Mouse (Mus musculus) heart, embryonic 10.5 days (tissue): ENCODE data around the gene Gm9936. TPM values are rescaled to one million over a fixed set of nuclear protein-coding genes. Genes with fewer than 3 reads are reported as not detected.

Experiments used
- DNase-seq: peaks from one replicate; pipeline ENCODE4 v3.0.0-alpha.2; 2017; ENCODE audit warnings: low spot score
- H3K27ac ChIP-seq: fragments of 300-500 bp; sonication (generic); 2 replicates; pipeline ENCODE4 v1.5.1; 2016; ENCODE audit warnings: mild to moderate bottlenecking
- H3K27me3 ChIP-seq: fragments of 300-500 bp; sonication (generic); 2 replicates; pipeline ENCODE4 v1.6.1; 2016; ENCODE audit warnings: mild to moderate bottlenecking; ENCODE audit not compliant: poor library complexity, insufficient read depth, severe bottlenecking
- H3K36me3 ChIP-seq: fragments of 300-500 bp; sonication (generic); 2 replicates; pipeline ENCODE4 v1.6.1; 2016; ENCODE audit warnings: mild to moderate bottlenecking, moderate library complexity
- H3K4me1 ChIP-seq: fragments of 300-500 bp; sonication (generic); 2 replicates; pipeline ENCODE4 v1.6.1; 2016; ENCODE audit warnings: mild to moderate bottlenecking
- H3K4me3 ChIP-seq: fragments of 300-500 bp; sonication (generic); 2 replicates; pipeline ENCODE4 v1.5.1; 2016; ENCODE audit warnings: mild to moderate bottlenecking, moderate library complexity
- H3K9me3 ChIP-seq: fragments of 300-500 bp; sonication (generic); 2 replicates; pipeline ENCODE4 v1.6.1; 2016; ENCODE audit warnings: mild to moderate bottlenecking, moderate library complexity
- WGBS: fragments of 180-500 bp; shearing (Covaris S2); methylation state at CpG from one replicate; pipeline ENCODE4 v1.1.7; 2016; 5-methylcytosine and 5-hydroxymethylcytosine counted together
- polyA plus RNA-seq: library from polyadenylated mRNA; unstranded; fragments of >200 nt; fragmentation: Nextera tagmentation; extraction: Ambion mirVana; gene quantifications from 2 replicates; pipeline ENCODE4 v1.2.1, GENCODE M21; 2016

Gm9936 gene
- polyA plus RNA-seq, 1 experiment from 2014 or later, result not detected

DNA sequence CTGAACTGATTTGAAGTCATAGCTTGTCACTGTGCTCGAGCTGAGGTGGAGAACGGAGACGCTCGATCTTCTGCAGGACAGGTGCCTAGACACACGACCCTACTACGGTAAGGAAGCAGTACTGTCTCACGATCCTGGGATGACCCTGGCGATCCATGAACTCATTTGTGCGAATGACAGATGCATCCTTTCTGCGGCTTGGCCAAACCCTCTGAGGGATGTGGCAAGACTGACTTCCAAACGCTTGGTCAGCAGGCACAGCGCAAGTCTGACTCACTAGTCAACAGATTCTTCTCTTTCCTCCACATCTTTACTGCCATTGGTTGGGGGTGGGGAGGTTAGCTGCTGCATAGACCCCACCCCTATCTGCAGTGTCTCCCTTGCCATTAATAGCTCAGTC, 31.1 kb downstream of the Gm9936 start:
- DNase-seq, result no peak
- Histone ChIP-seq H3K4me1 (peaks cover 13% of the 10 kb centered on the region; the same call in 1 of the 2 replicates), H3K36me3 (0 out of 2 replicates have a peak, but pooled peaks cover under 1% of the 10 kb centered on the region), H3K27ac (no peak overlapping the region), H3K9me3 (no peaks in the 10 kb centered on the region), H3K4me3 (no peak overlapping the region), H3K27me3 (no peaks in the 10 kb centered on the region)
- 90% methylated on average over 12 of the region's 12 CpGs for WGBS

DNA sequence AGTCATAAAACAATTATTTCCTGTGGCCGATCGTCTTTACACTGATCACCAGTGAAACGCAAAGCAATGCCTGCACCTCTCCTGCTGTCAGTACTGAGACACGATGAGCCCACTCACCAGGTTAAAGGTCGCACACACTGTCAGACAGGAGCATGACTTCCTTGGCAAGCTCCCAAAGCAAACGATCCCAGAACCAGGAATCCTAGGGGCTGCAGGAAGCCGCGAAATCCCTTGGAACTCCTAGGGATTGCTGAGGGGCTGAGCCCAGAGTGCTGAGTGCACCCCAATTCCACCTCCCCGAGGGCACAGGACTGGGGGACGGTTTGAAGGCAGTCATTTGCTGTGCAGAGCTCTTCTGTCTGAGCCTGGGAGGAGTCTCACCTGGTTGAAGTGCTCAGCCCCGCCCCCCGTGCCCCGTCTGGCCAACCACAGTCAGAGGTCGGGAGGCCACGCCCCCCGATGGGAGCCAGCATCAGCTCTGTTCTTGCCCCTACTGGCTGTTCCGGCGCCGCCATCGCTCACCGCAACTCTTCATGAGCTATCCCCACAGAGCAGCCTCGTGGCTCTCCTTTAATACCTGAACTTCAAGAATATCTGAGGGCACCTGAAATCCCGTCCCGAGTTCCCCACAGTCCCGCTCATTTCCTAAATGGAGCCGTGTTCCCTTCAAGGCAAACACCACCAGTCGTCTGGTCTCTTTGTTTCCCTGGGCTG, 32.3 kb downstream of the Gm9936 start:
- Histone ChIP-seq H3K9me3 (no peaks in the 10 kb centered on the region), H3K27ac (peak overlapping the region; percentile 82), H3K4me3 (peak overlapping the region; percentile 62), H3K36me3 (peaks cover 13% of the 10 kb centered on the region), H3K27me3 (no peaks in the 10 kb centered on the region), H3K4me1 (peaks cover 13% of the 10 kb centered on the region; the same call in 1 of the 2 replicates)
- DNase-seq, result peak; percentile 97
- WGBS, result 8% methylated on average over 27 of the region's 27 CpGs

DNA sequence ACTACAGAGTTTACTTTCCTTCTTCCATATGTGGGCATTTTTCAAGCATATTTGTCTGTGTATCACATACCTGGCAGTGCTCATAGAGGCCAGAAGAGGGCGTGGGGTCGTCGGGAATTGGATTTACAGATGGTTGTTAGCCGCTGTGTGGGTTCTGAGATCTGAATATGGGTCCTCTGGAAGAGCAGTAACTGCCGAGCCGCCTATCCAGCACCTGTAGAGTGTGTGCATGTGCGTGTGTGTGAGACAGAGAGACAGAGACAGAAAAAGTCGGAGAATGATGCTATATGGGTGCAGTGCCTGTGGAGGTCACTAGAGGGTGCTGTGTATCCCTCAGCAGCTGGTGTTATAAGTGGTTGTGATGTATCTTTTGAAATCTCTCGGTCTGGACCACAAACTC, 34.3 kb downstream of the Gm9936 start:
- no peak for DNase-seq
- peaks cover 18% of the 10 kb centered on the region for H3K36me3 ChIP-seq
- H3K27me3 ChIP-seq, result no peaks in the 10 kb centered on the region
- no peak overlapping the region for H3K27ac ChIP-seq
- H3K9me3 ChIP-seq, result no peaks in the 10 kb centered on the region
- 19% methylated on average over 9 of the region's 9 CpGs for WGBS
- H3K4me3 ChIP-seq, result peak overlapping the region; percentile 23
- H3K4me1 ChIP-seq, result peaks cover 13% of the 10 kb centered on the region; the same call in 1 of the 2 replicates

DNA sequence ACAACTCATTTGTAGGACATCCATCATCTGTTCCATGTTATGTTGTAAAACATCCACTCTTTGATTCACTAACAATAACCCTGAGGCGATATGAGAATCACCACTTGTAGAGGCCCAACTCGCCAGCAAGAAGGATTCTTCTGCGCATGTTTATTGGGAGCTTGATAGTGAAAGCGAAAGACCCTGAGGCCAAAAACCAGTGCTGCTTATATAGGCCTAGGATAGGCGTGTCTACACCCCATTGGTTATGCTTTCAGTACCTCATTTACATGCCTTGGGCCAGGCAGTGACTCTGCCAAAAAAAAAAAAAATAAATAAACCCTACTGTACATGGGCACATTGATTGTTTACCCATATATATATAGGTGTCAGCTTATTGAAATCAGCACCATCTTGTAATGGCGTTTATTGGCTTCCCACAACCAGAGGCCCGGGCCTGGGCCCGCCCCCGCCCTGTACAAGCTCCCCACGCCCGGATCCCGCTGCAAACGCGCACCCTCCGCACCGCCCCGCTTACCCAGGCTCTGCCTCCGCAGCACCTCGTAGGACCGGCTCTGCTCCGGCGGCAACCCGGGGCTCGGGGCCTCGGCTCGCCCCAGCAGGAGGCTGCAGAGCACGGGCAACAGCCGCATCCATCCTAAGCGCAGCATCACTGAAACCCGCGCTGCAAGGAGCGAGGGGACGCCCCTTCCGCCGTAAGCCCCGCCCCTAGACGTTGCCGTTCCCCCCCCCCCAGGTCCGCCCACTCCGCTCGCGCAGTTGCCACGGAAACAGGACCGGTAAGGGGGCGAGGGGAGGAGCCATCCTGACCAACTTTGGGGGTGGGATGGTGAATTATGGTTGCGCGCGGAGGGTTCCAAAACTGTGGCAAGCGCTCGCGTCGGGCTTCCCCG, 35.4 kb downstream of the Gm9936 start, which contains the start of gene 1500011B03Rik:
TSS of gene 1500011B03Rik (minus strand) at position 673 of the 893 bp plus-strand sequence.
- H3K4me3 ChIP-seq, result peak within 1 kb of the TSS; percentile 90
- no peaks in the 10 kb centered on the region for H3K9me3 ChIP-seq
- H3K36me3 ChIP-seq, result peaks cover 18% of the 10 kb centered on the region
- 9% methylated on average over 53 of the region's 53 CpGs for WGBS
- H3K4me1 ChIP-seq, result peaks cover 13% of the 10 kb centered on the region; the same call in 1 of the 2 replicates
- no peaks in the 10 kb centered on the region for H3K27me3 ChIP-seq
- H3K27ac ChIP-seq, result peak within 1 kb of the TSS; percentile 89
- peak; percentile 94 for DNase-seq

DNA sequence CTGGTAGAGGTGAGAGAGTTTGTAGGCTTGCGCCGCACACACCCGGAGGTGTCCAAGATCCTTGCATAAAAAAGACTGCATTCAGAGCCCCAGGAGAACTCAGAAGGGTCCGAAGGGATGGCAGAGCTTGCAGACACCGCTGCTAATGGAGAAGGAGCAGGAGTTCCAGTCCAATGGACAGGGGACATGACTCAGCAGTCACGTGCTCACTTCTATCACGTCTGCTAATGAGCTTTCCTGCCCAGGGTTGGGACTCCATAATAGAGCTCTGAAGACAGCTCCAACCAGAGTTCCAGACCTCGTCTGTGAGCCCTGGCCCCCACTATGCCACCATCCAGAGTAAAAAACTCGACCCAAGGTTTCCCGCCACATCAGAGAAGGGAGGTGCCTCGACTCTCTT, 40.4 kb downstream of the Gm9936 start:
- peaks cover 5% of the 10 kb centered on the region for H3K4me1 ChIP-seq
- WGBS, result 78% methylated on average over 11 of the region's 11 CpGs
- H3K27ac ChIP-seq, result no peak overlapping the region
- H3K36me3 ChIP-seq, result peaks cover 21% of the 10 kb centered on the region
- no peaks in the 10 kb centered on the region for H3K27me3 ChIP-seq
- H3K4me3 ChIP-seq, result no peak overlapping the region
- DNase-seq, result no peak
- H3K9me3 ChIP-seq, result no peaks in the 10 kb centered on the region

DNA sequence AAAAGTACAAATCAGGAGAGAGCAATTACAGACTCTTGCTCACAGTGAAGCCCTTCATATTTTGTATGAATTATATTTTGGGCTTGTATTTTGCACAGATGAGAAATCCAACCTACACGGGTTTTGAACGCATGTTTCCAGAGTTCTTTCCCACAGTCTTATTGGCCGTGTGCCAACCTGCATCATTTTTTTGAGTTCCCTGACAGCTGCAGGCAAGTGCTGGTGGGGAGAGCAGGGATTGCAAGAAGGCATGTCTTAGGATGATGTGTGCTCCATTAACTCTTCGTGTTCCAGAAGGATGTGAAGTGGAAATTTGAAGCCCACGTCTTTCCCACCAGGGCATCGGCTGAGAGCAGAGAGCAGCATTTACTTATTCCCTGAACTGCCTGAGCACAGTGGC, 41.9 kb downstream of the Gm9936 start:
- 75% methylated on average over 6 of the region's 6 CpGs for WGBS
- H3K36me3 ChIP-seq, result peaks cover 16% of the 10 kb centered on the region
- no peaks in the 10 kb centered on the region for H3K27me3 ChIP-seq
- H3K4me1 ChIP-seq, result peaks cover 10% of the 10 kb centered on the region; the same call in 1 of the 2 replicates
- H3K4me3 ChIP-seq, result no peak overlapping the region
- no peak overlapping the region for H3K27ac ChIP-seq
- H3K9me3 ChIP-seq, result no peaks in the 10 kb centered on the region
- DNase-seq, result no peak

DNA sequence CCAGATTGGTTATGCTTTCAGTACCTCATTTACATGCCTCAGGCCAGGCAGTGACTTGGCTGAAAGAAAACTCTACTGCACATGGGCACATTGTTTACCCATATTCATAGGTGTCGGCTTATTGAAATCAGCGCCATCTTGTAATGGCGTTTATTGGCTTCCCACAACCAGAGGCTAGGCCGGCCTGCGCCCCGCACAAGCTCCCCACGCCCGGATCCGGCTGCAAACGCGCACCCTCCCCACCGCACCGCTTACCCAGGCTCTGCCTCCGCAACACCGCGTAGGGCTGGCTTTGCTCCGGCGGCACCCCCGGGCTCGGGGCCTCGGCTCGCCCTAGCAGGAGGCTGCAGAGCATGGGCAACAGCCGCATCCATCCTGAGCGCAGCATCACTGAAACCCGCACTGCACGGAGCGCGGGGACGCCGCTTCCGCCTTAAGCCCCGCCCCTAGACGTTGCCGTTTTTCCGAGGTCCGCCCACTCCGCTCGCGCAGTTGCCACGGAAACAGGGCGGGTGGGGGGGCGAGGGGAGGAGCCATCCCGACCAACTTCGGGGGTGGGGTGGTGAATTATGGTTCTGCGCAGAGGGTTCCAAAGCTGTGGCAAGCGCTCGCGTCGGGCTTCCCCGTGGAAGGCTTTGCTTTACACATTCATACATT, 44.8 kb downstream of the Gm9936 start:
- peak overlapping the region; percentile 97 for H3K4me3 ChIP-seq
- peaks cover 14% of the 10 kb centered on the region for H3K36me3 ChIP-seq
- WGBS, result under 1% methylated on average over 50 of the region's 50 CpGs
- peak; percentile 92 for DNase-seq
- peak overlapping the region; percentile 92 for H3K27ac ChIP-seq
- peaks cover 23% of the 10 kb centered on the region for H3K4me1 ChIP-seq
- no peaks in the 10 kb centered on the region for H3K27me3 ChIP-seq
- H3K9me3 ChIP-seq, result no peaks in the 10 kb centered on the region

DNA sequence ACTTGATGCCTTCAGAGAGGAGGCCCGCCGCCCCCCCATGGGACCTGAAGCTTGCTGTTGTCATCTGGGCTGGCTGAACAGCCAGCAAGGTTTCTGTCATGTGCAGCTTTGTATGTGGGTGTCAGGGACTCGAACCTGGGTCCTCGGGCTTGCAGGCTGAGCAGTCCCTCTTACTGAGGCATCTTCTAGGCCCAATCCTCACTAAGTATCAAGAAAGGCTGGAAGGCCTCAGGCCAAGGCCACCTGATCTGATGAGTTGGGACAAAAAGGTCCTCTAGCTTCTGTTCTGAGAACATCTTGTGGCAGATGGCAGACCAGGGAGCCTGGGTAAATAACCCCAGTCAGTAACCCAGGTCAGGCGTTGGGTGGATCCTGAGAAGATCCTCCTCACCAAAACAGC, 48.7 kb downstream of the Gm9936 start:
- Histone ChIP-seq H3K9me3 (no peaks in the 10 kb centered on the region), H3K36me3 (peaks cover 33% of the 10 kb centered on the region), H3K4me3 (no peak overlapping the region), H3K27me3 (no peaks in the 10 kb centered on the region), H3K4me1 (peaks cover 52% of the 10 kb centered on the region), H3K27ac (no peak overlapping the region)
- DNase-seq, result no peak
- 92% methylated on average over 5 of the region's 5 CpGs for WGBS

DNA sequence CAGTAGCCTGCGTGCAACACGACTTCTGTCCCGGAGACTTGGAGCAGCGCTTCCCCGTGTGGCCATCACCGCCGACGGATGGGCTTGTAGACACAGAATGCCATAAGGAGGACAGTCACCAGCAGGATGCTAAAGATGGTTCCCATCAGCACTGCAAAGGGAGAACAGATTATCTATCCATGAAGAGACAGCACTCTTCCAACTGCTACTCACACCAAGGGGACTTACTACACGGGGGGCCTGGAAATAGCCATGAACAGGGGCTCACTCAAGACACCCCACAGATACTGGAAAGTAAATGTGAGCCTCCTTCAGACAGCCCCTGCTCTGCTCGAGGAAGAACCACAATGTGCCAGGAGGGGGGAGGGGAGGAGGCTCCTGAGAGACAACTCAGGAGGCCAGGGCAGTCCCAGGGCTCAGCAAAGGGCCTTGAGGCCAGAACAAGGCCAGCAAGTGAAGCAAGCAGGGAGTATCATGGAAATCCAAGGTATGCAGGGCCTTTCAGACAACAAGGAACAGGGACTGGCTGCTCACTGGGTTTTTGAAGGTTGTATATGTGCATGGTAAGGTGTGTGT, 49.2 kb downstream of the Gm9936 start:
- peaks cover 52% of the 10 kb centered on the region for H3K4me1 ChIP-seq
- WGBS, result 78% methylated on average over 10 of the region's 10 CpGs
- H3K27me3 ChIP-seq, result no peaks in the 10 kb centered on the region
- H3K36me3 ChIP-seq, result peaks cover 38% of the 10 kb centered on the region
- DNase-seq, result no peak
- no peak overlapping the region for H3K4me3 ChIP-seq
- H3K9me3 ChIP-seq, result no peaks in the 10 kb centered on the region
- 0 out of 2 replicates have a peak overlapping the region, but pooled peaks have one; percentile 24 for H3K27ac ChIP-seq

DNA sequence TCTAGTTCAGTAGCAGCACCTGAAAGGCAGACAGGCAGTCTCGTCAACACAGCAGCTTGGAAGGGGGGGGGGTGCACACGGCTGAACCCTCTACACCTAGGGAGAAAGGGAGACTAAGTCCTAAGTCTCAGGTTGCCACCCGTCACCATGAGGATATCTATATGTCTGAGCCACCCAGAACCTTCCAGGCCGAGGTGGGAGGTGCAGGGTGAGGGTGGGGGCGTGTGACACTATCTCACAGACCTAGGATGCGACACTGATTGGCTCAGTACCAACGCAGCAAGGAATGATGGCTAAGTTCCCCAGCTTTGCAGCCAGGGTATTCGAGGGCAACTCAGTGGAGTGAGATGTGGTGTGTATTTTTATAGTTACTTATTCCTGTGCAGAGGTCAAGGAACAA, 50.1 kb downstream of the Gm9936 start:
- no peak overlapping the region for H3K4me3 ChIP-seq
- H3K27ac ChIP-seq, result no peak overlapping the region
- H3K9me3 ChIP-seq, result no peaks in the 10 kb centered on the region
- WGBS, result 76% methylated on average over 8 of the region's 8 CpGs
- H3K36me3 ChIP-seq, result peaks cover 47% of the 10 kb centered on the region
- no peaks in the 10 kb centered on the region for H3K27me3 ChIP-seq
- no peak for DNase-seq
- peaks cover 48% of the 10 kb centered on the region for H3K4me1 ChIP-seq

DNA sequence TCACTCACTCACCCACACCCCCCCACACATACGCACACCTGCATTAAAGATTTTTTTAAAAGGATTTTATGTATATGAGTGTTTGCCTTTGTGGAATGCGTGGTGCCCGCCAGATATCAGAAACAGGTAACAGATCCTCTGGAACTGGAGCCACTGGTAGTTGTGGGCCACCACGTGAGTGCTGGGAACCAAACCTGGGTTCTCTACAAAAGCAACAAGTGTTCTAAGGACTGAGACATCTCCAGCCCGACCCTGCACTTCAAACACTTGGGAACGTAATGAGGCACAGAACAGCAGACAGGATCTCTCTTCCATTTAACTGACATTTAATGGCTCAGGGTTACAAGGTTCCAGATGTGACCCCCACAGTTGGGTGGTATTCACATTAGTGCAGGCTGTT, 50.6 kb downstream of the Gm9936 start:
- Histone ChIP-seq H3K9me3 (no peaks in the 10 kb centered on the region), H3K36me3 (peaks cover 52% of the 10 kb centered on the region), H3K4me3 (no peak overlapping the region), H3K4me1 (peaks cover 48% of the 10 kb centered on the region), H3K27ac (peak overlapping the region; percentile 77; the same call in 1 of the 2 replicates), H3K27me3 (no peaks in the 10 kb centered on the region)
- DNase-seq, result no peak
- WGBS, result 64% methylated on average over 6 of the region's 6 CpGs

DNA sequence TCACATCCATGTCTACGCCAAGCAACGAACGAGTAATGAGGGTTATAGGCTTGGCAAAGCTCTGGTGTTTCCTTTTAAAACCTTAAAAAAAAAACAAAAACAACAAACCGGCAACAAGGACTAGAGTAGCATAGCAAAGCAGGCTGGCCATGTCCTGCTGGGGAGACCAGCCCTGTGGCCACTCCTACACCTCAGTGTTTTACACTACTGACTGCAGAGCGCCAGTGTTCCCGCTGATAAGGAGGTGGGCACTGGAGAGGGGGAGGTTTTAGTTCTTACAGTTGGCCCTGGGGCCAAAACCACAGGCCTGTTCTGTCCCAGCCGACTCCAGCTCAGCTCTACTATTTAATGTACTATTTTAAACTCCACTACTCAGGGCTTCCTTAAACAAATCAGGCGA, 51.0 kb downstream of the Gm9936 start:
- no peak for DNase-seq
- H3K27ac ChIP-seq, result peak overlapping the region; percentile 77

More for the DNA sequence above, 51.0 kb downstream of the Gm9936 start:
- Histone ChIP-seq H3K36me3 (peaks cover 57% of the 10 kb centered on the region), H3K4me1 (peaks cover 47% of the 10 kb centered on the region), H3K27me3 (no peaks in the 10 kb centered on the region), H3K9me3 (no peaks in the 10 kb centered on the region), H3K4me3 (peak overlapping the region; percentile 20; the same call in 1 of the 2 replicates)
- WGBS, result 14% methylated on average over 8 of the region's 8 CpGs
